Mouse (Mus musculus) adipocyte (in vitro differentiated cells): Measurements from ENCODE around the gene Gm10153.
"Not testable (repeated sequence)": the region's sequence is repeated elsewhere in the genome, so short reads cannot be mapped to it uniquely, and the experiment has no call there.

Experiments
- DNase-seq: peaks from one replicate; pipeline ENCODE4 v3.0.0-alpha.2; 2016; ENCODE audit warnings: low spot score

Gm10153 gene

GRCm38 (mm10) chr7:142190289-142190688, at the start of gene Gm10153:
Gm10153 (minus strand) TSS chr7:142190389.
- DNase-seq, result no peak

DNA sequence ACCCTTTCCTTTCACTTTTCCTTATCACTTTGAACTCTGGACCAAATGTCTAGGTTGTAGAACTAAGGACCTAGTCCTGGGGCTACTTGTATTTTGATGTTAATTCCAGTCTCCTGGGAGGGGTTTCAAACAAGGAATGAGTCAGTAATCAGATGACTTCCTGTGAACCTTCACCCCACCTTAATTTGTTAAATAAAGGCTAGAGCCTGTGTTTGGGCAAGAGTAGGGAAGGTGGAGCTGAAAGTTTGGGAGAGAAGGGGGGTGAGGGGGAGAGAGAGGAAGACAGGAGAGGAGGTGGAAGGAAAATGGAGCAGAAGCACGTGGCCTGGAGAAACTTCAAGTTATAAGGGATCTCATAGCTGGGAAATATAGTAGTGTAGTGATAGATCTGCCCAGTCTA, 41.4 kb upstream of the Gm10153 start:
- DNase-seq, result no peak

DNA sequence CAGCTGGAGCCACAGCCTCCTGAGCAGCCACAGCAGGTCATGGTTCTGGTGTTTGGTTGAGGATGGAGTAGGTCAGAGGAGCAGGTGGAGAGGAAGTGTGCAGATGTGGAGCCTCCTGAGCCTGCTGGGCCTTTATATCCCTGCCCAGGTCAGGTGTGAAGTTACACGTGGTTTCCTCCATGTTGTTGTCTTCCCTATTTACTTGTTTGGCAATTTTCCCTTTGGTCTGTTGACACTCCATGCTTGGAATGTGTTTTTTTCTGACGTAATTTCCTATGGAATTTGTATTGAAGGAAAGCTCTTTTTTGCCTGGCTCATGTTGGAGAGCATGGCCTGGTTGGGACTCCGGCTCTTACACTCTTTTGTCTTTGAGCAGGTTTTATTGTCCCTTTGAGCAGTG, 39.7 kb upstream of the Gm10153 start, which contains the start of gene Krtap5-5:
Gene Krtap5-5, minus strand, starts transcription at position 101 of the 400 bp plus-strand sequence.
- peak; percentile 3 for DNase-seq

DNA sequence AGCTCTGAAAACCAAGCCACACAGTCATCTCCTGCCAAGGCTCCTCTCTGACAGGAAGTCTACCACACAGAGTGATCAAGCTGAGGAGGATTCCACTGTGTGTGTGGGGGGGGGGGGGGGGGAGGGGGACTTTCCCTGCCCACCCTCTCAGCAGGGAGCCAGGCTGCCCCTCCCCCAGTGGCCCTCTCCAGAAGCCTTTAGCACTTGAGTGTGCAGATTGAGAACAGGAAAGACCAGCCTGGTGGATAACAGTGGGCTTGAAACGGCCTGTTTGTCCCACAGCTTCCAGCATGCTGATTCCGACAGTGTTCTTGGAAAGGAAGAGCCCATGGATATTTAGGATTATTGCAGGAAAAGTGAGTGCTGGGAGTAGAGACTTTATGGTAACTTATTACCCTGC, 34.3 kb upstream of the Gm10153 start:
- no peak for DNase-seq

DNA sequence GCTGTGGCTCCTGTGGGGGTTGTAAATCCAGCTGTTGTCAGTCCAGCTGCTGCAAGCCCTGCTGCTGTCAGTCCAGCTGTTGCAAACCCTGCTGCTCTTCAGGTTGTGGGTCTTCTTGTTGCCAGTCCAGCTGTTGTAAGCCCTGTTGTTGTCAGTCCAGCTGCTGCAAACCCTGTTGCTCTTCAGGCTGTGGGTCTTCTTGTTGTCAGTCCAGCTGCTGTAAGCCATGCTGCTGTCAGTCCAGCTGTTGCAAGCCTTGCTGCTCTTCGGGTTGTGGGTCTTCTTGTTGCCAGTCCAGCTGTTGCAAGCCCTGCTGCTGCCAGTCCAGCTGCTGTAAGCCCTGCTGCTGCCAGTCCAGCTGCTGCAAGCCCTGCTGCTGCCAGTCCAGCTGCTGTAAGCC, 21.9 kb upstream of the Gm10153 start:
- DNase-seq, result not testable (repeated sequence)

GRCm38 (mm10) chr7:142211559-142211958, 21.4 kb upstream of the Gm10153 start, which contains the start of gene Gm7579:
Gm7579 (plus strand) TSS chr7:142211859.
- DNase-seq, result no peak

DNA sequence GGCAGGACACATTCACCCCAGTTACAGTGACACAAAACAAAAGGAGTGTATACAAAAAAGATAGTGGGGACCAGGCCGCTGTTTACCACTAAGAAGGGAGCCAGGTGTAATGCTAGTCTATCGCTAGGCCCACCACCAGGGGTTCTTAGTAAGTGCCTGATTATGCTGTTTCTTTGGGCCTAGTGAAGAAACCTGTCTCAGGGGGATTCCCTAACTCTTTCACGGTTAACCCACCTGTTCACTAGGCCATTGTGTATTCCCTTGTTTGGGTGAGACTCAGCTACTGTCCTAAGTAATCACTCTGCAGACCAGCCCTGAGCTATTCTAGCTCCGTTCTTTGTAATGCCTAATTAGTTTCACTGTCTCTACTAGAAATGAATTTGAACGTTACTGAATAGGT, 16.7 kb upstream of the Gm10153 start:
- DNase-seq, result not testable (repeated sequence)

DNA sequence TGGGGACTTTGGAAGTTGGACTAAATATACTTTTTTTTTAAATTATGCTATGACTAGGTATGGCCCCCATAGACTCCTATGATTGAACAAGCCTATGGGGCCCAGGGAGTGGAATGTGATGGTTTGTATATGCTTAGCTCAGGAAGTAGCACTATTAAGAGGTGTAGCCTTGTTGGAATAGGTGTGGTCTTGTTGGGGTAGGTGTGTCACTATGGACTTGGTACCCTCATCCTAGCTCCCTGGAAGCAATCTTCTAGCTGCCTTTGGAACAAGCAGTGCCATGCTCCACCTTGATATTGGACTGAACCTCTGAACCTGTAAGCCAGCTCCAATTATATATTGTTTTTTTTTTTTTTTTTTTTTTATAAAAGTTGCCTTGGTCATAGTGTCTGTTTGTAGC, 15.3 kb upstream of the Gm10153 start:
- DNase-seq, result no peak

DNA sequence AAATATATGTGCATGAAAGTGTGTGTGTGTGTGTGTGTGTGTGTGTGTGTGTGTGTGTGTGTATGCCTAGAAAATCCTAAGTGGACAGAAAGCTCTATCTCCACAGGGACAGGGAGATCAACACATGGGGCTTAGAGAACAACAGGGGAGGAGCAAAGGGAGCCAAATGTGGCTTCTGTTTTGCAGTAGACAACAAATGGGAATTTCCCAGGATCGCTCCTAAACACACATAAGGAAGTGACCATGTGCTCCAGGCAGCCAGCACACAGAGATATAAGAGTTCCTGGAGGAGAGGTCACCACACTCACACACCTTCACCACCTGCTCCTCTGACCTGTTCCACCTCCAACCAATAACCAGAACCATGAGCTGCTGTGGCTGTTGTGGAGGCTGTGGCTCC, 10.9 kb upstream of the Gm10153 start, which contains the start of gene Krtap5-3:
Gene Krtap5-3, plus strand, starts transcription at position 301 of the 400 bp plus-strand sequence.
- DNase-seq, result no peak

DNA sequence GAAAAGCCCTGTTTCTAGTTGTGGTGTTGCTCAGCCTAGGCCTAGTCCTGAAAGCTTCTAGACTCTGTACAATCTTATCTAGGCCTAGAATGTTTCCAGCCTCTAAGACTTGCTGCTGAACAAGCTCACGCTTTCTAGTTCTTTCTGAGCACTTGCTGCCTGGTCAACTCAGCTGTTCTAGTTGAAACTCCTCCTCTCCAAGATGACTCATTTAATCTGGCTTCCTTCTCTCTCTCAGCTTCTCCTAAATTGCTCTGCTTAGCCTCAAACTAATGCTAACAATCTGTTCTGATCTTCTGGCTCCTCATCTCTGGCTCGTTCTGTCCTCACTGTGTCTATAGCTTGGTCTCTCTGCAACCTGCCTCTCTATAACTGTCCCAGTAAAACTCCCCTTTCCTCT, 8.6 kb upstream of the Gm10153 start:
- DNase-seq, result no peak

DNA sequence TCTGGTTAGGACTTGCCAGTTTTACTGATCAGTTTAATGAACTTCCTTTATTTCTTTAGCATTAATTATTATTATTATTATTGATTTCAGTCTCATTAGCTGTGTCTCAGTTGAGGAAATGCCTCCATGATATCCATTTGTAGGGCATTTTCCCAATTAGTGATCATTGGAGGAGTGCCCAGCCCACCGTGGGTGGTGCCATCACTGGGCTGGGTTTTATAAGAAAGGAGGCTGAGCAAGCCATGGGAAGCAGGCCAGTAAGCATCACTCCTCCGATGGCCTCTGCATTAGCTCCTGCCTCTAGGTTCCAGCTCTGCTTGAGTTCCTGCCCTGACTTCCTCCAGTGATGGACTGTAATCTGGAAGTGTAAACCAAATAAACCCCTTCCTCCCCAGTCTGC, 2.0 kb downstream of the Gm10153 start:
- no peak for DNase-seq

GRCm38 (mm10) chr7:142181021-142181420, 9.2 kb downstream of the Gm10153 start:
- no peak for DNase-seq

- DNase-seq, result no peak
Measured at GRCm38 (mm10) chr7:142178685-142179084, 11.5 kb downstream of the Gm10153 start.

GRCm38 (mm10) chr7:142175905-142176304, 14.3 kb downstream of the Gm10153 start, which contains the start of gene Krtap5-2:
Krtap5-2 (minus strand) TSS chr7:142176005.
- not testable (repeated sequence) for DNase-seq

GRCm38 (mm10) chr7:142169836-142170235, 20.4 kb downstream of the Gm10153 start:
- DNase-seq, result peak; percentile 22

- DNase-seq, result not testable (repeated sequence)
Measured at GRCm38 (mm10) chr7:142165639-142166038, 24.6 kb downstream of the Gm10153 start, which contains the start of gene Gm4553. Gm4553 (minus strand) TSS chr7:142165739.

DNA sequence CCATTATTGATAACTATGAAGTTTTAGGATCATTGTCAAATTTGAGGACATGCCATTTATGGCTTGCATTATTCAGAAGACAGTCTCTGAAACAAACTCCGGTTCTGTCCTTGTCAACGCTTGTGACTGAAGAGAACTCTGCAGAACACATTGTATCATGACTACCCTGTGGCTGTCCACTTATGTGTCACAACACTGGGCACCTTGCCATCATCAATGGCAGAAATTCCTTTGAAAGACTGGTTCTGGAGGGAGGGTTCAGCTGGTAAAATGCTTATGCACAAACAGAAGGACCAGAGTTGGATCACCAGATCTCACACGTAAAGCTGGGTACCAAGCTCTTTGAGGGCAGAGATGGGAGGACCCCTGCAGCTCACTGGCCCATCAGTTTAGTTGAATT, 30.8 kb downstream of the Gm10153 start:
- DNase-seq, result no peak

DNA sequence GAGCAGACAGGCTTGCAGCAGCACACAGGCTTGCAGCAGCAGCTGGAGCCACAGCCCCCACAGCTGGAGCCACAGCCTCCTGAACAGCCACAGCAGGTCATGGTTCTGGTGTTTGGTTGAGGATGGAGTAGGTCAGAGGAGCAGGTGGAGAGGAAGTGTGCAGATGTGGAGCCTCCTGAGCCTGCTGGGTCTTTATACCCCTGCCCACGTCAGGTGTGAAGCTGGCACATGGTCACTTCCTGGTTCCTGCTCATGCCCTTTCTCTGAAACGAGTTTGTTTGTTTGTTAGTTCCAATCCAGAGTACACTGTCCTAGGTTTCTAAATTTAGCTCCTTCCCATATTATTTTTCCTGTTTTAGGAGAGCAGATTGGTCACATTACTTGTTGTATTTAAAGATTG, 33.2 kb downstream of the Gm10153 start, which contains the start of gene Gm29735:
Gene Gm29735, minus strand, starts transcription at position 101 of the 400 bp plus-strand sequence.
- DNase-seq, result not testable (repeated sequence)

DNA sequence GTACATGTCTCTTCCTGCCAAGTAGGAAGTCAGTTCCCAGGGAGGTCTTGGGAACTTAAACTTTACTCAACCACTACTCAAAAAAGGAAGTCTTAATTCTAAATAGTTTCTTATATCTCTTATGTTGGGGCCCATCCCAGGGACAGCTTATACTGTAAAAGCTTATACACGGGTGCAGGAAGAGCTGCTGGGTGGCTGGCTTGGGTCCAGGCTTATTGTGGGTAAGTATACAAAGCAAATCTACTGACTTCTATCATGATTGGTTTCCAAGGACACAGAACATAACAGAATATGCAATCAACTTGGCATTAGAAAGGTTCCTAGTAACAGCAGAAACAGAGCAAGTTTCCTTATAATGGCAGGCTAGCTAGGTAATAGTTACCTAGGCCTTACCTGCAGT, 34.9 kb downstream of the Gm10153 start:
- DNase-seq, result no peak

DNA sequence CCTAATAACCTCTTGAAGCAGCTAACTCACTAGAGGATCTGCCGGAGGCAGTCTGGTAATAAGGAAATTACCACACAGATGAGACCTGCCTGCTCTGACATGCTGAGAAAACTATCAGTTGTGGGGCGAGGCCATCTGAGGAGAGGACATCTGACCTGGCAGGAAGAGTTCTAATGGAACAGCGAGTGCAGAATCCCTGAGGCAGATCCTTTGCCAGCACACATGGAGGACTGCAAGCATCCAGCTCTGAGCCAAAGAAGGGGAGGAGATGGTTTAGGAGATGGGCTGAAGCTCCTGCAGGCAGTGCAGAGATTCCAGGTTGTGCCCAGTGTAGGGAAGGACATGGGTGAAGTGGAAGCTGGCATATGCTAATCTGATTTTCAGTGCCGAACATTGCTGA, 38.0 kb downstream of the Gm10153 start:
- no peak for DNase-seq

GRCm38 (mm10) chr7:142148633-142149032, 41.6 kb downstream of the Gm10153 start:
- no peak for DNase-seq

- peak; percentile 54 for DNase-seq
Measured at GRCm38 (mm10) chr7:142146033-142146432, 44.2 kb downstream of the Gm10153 start.

- DNase-seq, result no peak
Measured at GRCm38 (mm10) chr7:142145413-142145940, 44.7 kb downstream of the Gm10153 start.

GRCm38 (mm10) chr7:142144507-142144906, 45.7 kb downstream of the Gm10153 start, which contains the start of gene Gm45337:
Gm45337 (minus strand) TSS chr7:142144607.
- DNase-seq, result no peak
